In the genomic region with DNA sequence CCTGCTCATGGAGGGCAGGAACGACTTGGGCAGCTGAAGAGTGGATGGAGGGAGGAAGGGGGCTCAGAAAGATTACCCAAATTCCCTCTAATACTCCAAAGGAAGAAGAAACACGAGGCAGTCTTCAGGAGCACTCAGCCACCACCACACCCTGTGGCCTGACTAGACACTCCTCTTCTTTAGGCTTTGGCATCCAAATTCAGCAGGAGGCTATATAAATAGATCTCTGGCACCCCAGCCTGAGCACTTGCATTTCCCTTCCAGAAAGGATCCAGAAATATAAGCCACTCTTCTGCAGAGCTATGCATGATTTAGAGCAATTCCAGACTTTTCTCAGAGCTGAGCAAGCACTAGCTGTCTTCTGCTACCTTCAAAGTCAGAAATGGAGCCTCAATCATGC, we compare ENCODE assay signal across 21 mouse cellular contexts.
DNase-seq lines count a peak whose midpoint lies in the region; ATAC-seq lines count a peak whose summit lies in the region.
"Had no signal": no experiment of that assay in that cellular context is flagged by ENCODE, and none has a peak within 500 bp of the region (broad histone marks: within the 10 kb centered on the region; RNA-seq: fewer than 3 reads in every experiment).

No protein-coding gene starts in this region.

- peaks cover 12% of the 10 kb centered on the region for H3K4me1 ChIP-seq in heart, embryonic 15.5 days (replicated peaks)
- peaks cover 6% of the 10 kb centered on the region; the same call in 1 of the 2 replicates for H3K4me1 ChIP-seq in heart, embryonic 11.5 days (ENCODE audit: control insufficient read depth, insufficient read depth, low read length)
- H3K4me1 ChIP-seq: embryonic facial prominence, embryonic 12.5 days; hindbrain, embryonic 13.5 days; kidney, embryonic 15.5 days had no signal

- no peaks in the 10 kb centered on the region for H3K36me3 ChIP-seq in heart, embryonic 15.5 days
- no peaks in the 10 kb centered on the region for H3K36me3 ChIP-seq in heart, embryonic 11.5 days (ENCODE audit: control insufficient read depth, insufficient read depth, low read length)
- H3K36me3 ChIP-seq: embryonic facial prominence, embryonic 12.5 days; hindbrain, embryonic 13.5 days; kidney, embryonic 15.5 days had no signal

- H3K27ac ChIP-seq in heart, embryonic 15.5 days: peak overlapping the region; percentile 43
- no peak overlapping the region for H3K27ac ChIP-seq in heart, embryonic 11.5 days (ENCODE audit: low read depth, low read length)
- H3K27ac ChIP-seq: embryonic facial prominence, embryonic 12.5 days; hindbrain, embryonic 13.5 days; kidney, embryonic 15.5 days had no signal

- H3K27me3 ChIP-seq in heart, embryonic 15.5 days: no peaks in the 10 kb centered on the region
- H3K27me3 ChIP-seq in heart, embryonic 11.5 days (ENCODE audit: control insufficient read depth, insufficient read depth, low read length): no peaks in the 10 kb centered on the region
- H3K27me3 ChIP-seq: embryonic facial prominence, embryonic 12.5 days; hindbrain, embryonic 13.5 days; kidney, embryonic 15.5 days had no signal

- H3K9ac ChIP-seq in heart, embryonic 15.5 days: no peak overlapping the region
- no peak overlapping the region for H3K9ac ChIP-seq in heart, embryonic 11.5 days (ENCODE audit: low read depth, low read length)
- H3K9ac ChIP-seq: embryonic facial prominence, embryonic 12.5 days; hindbrain, embryonic 13.5 days; kidney, embryonic 15.5 days had no signal

- H3K9me3 ChIP-seq in heart, embryonic 15.5 days (replicated peaks): no peaks in the 10 kb centered on the region
- H3K9me3 ChIP-seq in heart, embryonic 11.5 days (replicated peaks; ENCODE audit: control insufficient read depth, low read length): no peaks in the 10 kb centered on the region
- H3K9me3 ChIP-seq: embryonic facial prominence, embryonic 12.5 days; hindbrain, embryonic 13.5 days; kidney, embryonic 15.5 days had no signal

- ATAC-seq in frontal cortex, adult (ENCODE audit: low TSS enrichment): peak; percentile 96
- no peak for ATAC-seq in heart, embryonic 15.5 days (replicated peaks; ENCODE audit: insufficient number of reproducible peaks, insufficient read depth, low FRiP score, low read depth)
- no peak for ATAC-seq in heart, embryonic 11.5 days (replicated peaks; ENCODE audit: insufficient number of reproducible peaks, low FRiP score, low TSS enrichment)
- ATAC-seq: forebrain, embryonic 14.5 days; lung, postnatal 0 days had no signal

- H3K4me2 ChIP-seq in heart, embryonic 15.5 days: no peak overlapping the region
- H3K4me2 ChIP-seq in heart, embryonic 11.5 days: no peak overlapping the region
- H3K4me2 ChIP-seq: embryonic facial prominence, embryonic 12.5 days; hindbrain, embryonic 13.5 days; kidney, embryonic 15.5 days; midbrain, embryonic 11.5 days had no signal

- no peak overlapping the region for H3K4me3 ChIP-seq in heart, embryonic 15.5 days
- H3K4me3 ChIP-seq in heart, embryonic 11.5 days (ENCODE audit: low read depth, low read length): no peak overlapping the region
- H3K4me3 ChIP-seq: embryonic facial prominence, embryonic 12.5 days; erythroblast, embryonic 14.5 days; hindbrain, embryonic 13.5 days; kidney, embryonic 15.5 days had no signal

- 60% methylated on average over 2 of the region's 2 CpGs for WGBS in heart, embryonic 15.5 days
- WGBS in heart, embryonic 11.5 days (ENCODE audit: insufficient replicate concordance): 44% methylated on average over 2 of the region's 2 CpGs

- DNase-seq in frontal cortex, postnatal 10 days (ENCODE audit: low spot score in 2 of 2): no peak
- DNase-seq in right cerebral cortex, postnatal 10 days (ENCODE audit: low spot score in 2 of 2): peak; percentile 30 to 64
- DNase-seq in right cerebral cortex, postnatal 4 days: no peak
- no peak for DNase-seq in kidney, adult 9 months
- DNase-seq: adrenal gland, postnatal 25 days; B cell, adult 2 months; cerebellum, adult 9-10 months; gastrocnemius, postnatal 14 days; kidney, postnatal 4 days; liver; retina, postnatal 1 day had no signal

Comparison
In these comparisons a context has a peak if more than half of its experiments do, and no peak if none do; other contexts are left out.
1. DNase-seq: peak in right cerebral cortex, postnatal 10 days (2 of 2); none in frontal cortex, postnatal 10 days (0 of 2), right cerebral cortex, postnatal 4 days (single experiment) and kidney, adult 9 months (single experiment).